Mouse (Mus musculus) thymus, adult 2 months (tissue): ENCODE results near the gene Clec12a.

Experiments used
- CTCF ChIP-seq: fragments of 200-500 bp; IDR thresholded peaks from 2 replicates; pipeline ENCODE4 v1.5.1; 2012; ENCODE audit warnings: mild to moderate bottlenecking, control low read depth, low read length, moderate library complexity, borderline replicate concordance; ENCODE audit not compliant: control insufficient read depth, poor library complexity, insufficient read depth; ENCODE audit errors: extremely low read depth
- POLR2A ChIP-seq: fragments of 200-500 bp; IDR thresholded peaks from 2 replicates; pipeline ENCODE4 v1.6.1; 2012; ENCODE audit warnings: mild to moderate bottlenecking, low read length, control low read depth, moderate library complexity; ENCODE audit not compliant: control insufficient read depth, poor library complexity, insufficient read depth; ENCODE audit errors: extremely low read depth

DNA sequence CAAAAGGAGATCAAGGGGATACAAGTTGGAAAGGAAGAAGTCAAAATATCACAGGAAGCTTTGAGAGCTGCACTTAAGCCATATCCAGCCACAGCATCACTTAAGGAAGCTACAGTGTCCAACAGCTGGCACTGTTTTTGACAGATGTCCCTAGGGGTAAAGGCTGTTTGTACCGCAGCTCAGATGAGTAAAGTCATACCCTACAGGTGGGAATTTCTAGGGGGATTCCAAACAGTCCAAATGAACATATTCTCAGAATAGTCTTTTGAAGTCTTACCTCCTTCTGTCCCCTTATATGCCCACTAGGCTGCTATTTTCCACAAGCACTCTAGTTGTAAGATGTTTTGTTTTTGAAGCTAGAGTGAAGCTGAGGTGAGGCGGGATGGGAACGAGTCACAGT lies 30.0 kb upstream of the Clec12a start:
- TF ChIP-seq POLR2A (no peak), CTCF (no peak)
